Mouse (Mus musculus) forebrain, embryonic 16.5 days (tissue): ENCODE measurements around the gene Klk13. TPM values are rescaled to one million over a fixed set of nuclear protein-coding genes. Genes with fewer than 3 reads are reported as not detected.
"Not testable (repeated sequence)": the region's sequence is repeated elsewhere in the genome, so short reads cannot be mapped to it uniquely, and the experiment has no call there.

ENCODE experiments used
- ATAC-seq: fragments of 200-750 bp; cut with Nextera tagmentation; 2 replicates; pipeline ENCODE4 v1.8.0; 2017; ENCODE audit warnings: mild to moderate bottlenecking, moderate library complexity
- H3K27ac ChIP-seq: fragments of 300-500 bp; sonication (generic); 2 replicates; pipeline ENCODE4 v1.5.1; 2014; ENCODE audit warnings: low read length, control low read depth
- H3K27me3 ChIP-seq: fragments of 300-500 bp; sonication (generic); replicated peaks from 2 replicates; pipeline ENCODE4 v1.6.1; 2014; ENCODE audit warnings: low read length; ENCODE audit not compliant: control insufficient read depth, insufficient read depth
- H3K36me3 ChIP-seq: fragments of 300-500 bp; sonication (generic); 2 replicates; pipeline ENCODE4 v1.6.1; 2014; ENCODE audit not compliant: control insufficient read depth, insufficient read depth
- H3K4me1 ChIP-seq: fragments of 300-500 bp; sonication (generic); replicated peaks from 2 replicates; pipeline ENCODE4 v1.6.1; 2014; ENCODE audit warnings: low read length; ENCODE audit not compliant: control insufficient read depth, insufficient read depth
- H3K4me2 ChIP-seq: fragments of 300-500 bp; sonication (generic); 2 replicates; pipeline ENCODE4 v1.6.1; 2014; ENCODE audit warnings: mild to moderate bottlenecking, low read length, control low read depth
- H3K4me3 ChIP-seq: fragments of 300-500 bp; sonication (generic); replicated peaks from 2 replicates; pipeline ENCODE4 v1.5.1; 2014; ENCODE audit warnings: mild to moderate bottlenecking, low read length, control low read depth
- H3K9ac ChIP-seq: fragments of 300-500 bp; sonication (generic); replicated peaks from 2 replicates; pipeline ENCODE4 v1.6.1; 2014; ENCODE audit warnings: low read depth, low read length, control low read depth
- H3K9me3 ChIP-seq: fragments of 300-500 bp; sonication (generic); 2 replicates; pipeline ENCODE4 v1.6.1; 2016; ENCODE audit warnings: low read length; ENCODE audit not compliant: control insufficient read depth
- WGBS: fragments of 180-500 bp; shearing (Covaris S2); extraction: QIAGEN DNeasy Blood & Tissue Kit; methylation state at CpG from one replicate; pipeline ENCODE4 v1.1.7; 2014; 5-methylcytosine and 5-hydroxymethylcytosine counted together
- polyA plus RNA-seq: library from polyadenylated mRNA; unstranded; fragments of >200 nt; fragmentation: Nextera tagmentation; extraction: Ambion mirVana; gene quantifications from 2 replicates; pipeline ENCODE4 v1.2.1, GENCODE M21; 2015

Gene Klk13
- polyA plus RNA-seq, 1 experiment from 2014 or later = not detected

DNA sequence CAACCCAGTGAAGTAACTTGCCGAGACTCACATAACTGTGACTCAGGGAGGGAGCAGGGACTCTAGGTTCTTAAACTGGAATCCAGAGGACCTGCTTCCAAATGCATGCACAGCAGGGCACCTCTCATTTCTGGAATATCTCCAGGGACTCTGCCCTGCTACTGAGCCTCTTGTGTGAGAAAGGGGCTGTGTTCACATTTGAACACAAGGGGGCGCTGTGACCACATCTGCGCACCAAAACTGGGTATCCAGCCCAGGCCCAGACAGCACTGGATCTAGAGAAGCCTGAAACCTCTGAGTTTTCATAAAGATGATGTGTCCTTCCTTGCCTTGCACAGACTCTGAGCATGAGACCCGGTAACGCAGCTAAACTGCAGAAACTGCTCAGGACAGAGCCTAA, 31.4 kb upstream of the Klk13 start:
- no peak for ATAC-seq
- no peak overlapping the region for H3K9ac ChIP-seq
- no peak overlapping the region for H3K27ac ChIP-seq
- H3K4me2 ChIP-seq = no peak overlapping the region
- H3K4me3 ChIP-seq = no peak overlapping the region
- 21% methylated on average over 5 of the region's 5 CpGs for WGBS
- no peaks in the 10 kb centered on the region for H3K9me3 ChIP-seq
- peaks cover 25% of the 10 kb centered on the region for H3K36me3 ChIP-seq
- no peaks in the 10 kb centered on the region for H3K4me1 ChIP-seq
- no peaks in the 10 kb centered on the region for H3K27me3 ChIP-seq

DNA sequence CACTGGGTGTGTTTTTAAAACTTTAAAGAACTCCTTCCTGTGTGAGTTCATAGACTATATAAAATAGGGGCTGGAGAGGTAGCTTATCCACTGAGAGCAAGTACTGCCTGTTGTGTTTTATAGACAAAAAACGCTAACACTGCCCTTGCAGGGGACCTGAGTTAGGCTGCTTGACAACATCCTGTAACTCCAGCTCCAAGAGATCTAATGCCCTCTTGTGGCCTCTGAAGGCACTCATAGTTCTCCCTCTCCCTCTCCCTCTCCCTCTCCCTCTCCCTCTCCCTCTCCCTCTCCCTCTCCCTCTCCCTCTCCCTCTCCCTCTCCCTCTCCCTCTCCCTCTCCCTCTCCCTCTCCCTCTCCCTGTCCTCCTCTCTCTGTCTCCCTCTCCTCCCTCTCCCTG, 29.9 kb upstream of the Klk13 start:
- H3K4me1 ChIP-seq, H3K36me3 ChIP-seq, H3K4me3 ChIP-seq, H3K4me2 ChIP-seq, H3K9me3 ChIP-seq, H3K9ac ChIP-seq, ATAC-seq, H3K27ac ChIP-seq, H3K27me3 ChIP-seq: not testable (repeated sequence)
- WGBS = 29% methylated on average over 1 of the region's 1 CpGs

DNA sequence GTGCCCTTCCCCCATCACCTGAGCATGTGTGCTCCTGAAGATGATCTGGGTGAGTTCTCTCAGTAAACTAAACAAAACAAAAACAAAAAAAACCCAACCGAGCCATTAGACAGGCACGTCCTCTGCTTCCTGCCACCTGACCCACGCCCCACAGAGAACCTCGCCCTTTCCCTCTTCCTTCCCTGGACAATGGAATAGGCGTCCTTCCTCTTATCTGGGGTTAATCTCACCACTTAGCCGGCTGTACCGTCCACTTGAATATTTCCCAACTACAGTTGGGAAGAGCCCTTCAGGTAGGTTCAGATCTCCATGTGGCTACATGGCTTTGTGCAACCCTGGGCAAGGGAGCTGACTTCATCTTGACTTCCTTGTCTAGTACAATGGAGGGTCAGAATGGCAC, 27.3 kb upstream of the Klk13 start:
- Histone ChIP-seq H3K4me1 (no peaks in the 10 kb centered on the region), H3K4me2 (no peak overlapping the region)

DNA sequence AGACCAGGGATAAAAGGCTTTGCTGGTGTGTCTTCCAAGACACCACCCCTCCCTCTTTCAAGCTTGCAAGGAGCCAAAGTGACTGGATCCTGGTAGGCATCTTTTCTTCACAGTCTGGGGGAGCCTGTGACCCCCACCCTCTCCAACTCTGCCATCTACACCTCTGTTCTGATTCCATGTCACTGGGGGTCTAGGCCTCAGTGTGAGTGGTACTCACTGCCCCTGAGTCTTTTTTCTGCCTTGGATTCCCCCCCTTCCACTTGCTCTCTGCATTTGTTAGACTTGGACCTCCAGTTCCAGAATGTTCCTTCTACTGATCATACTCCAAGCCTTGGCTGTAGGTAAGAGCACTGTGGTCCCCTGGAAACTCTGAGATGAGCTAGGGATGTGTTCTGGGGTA, 22.2 kb upstream of the Klk13 start, which contains the start of gene Klk14:
Gene Klk14 (plus strand): TSS at position 301 of the 400 bp plus-strand sequence.
- Histone ChIP-seq H3K4me3 (no peak within 1 kb of the TSS), H3K4me1 (no peaks in the 10 kb centered on the region), H3K36me3 (no peaks in the 10 kb centered on the region), H3K27me3 (no peaks in the 10 kb centered on the region), H3K27ac (no peak within 1 kb of the TSS), H3K9ac (no peak within 1 kb of the TSS), H3K4me2 (no peak within 1 kb of the TSS), H3K9me3 (no peaks in the 10 kb centered on the region)
- no peak for ATAC-seq

More for the DNA sequence above, 27.3 kb upstream of the Klk13 start:
- H3K27ac ChIP-seq = no peak overlapping the region
- H3K9me3 ChIP-seq = no peaks in the 10 kb centered on the region
- H3K36me3 ChIP-seq = no peaks in the 10 kb centered on the region
- no peaks in the 10 kb centered on the region for H3K27me3 ChIP-seq
- H3K9ac ChIP-seq = no peak overlapping the region
- ATAC-seq = no peak
- H3K4me3 ChIP-seq = no peak overlapping the region
- 83% methylated on average over 7 of the region's 7 CpGs for WGBS

DNA sequence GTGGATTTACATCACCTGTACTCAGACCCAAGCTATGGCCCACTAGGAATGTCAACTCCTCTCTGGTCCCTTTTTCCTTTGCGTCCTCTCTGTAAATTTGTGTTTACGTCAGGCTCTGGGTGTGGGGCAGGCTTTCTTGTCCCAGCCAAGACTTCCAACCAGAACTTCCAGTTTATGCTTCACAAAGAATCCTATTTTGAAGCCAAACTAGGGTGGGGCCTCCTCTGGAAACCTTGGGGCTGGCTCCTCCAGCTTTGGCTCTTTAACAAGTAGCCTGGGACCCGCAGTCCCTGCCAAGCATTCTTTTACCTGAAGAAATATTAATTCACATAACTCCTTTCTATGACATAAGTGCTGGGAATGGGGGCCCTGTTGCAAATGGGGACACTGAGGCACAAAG, 2.3 kb upstream of the Klk13 start:
- WGBS = 97% methylated on average over 3 of the region's 3 CpGs
- Histone ChIP-seq H3K27me3 (no peaks in the 10 kb centered on the region), H3K36me3 (no peaks in the 10 kb centered on the region), H3K4me2 (no peak overlapping the region), H3K4me1 (no peaks in the 10 kb centered on the region), H3K4me3 (no peak overlapping the region), H3K27ac (no peak overlapping the region), H3K9ac (no peak overlapping the region), H3K9me3 (no peaks in the 10 kb centered on the region)
- ATAC-seq = no peak

GRCm38 (mm10) chr7:43712917-43713316, 550 bp downstream of the Klk13 start:
- Histone ChIP-seq H3K9ac (no peak overlapping the region), H3K27ac (no peak overlapping the region), H3K9me3 (no peaks in the 10 kb centered on the region), H3K4me1 (no peaks in the 10 kb centered on the region), H3K4me2 (no peak overlapping the region), H3K36me3 (no peaks in the 10 kb centered on the region), H3K4me3 (no peak overlapping the region), H3K27me3 (no peaks in the 10 kb centered on the region)
- 12% methylated on average over 9 of the region's 9 CpGs for WGBS
- ATAC-seq = no peak

GRCm38 (mm10) chr7:43713741-43714351, 1.5 kb downstream of the Klk13 start:
- Histone ChIP-seq H3K4me3 (no peak overlapping the region), H3K4me2 (no peak overlapping the region; the same call in 1 of the 2 replicates), H3K27me3 (no peaks in the 10 kb centered on the region), H3K27ac (no peak overlapping the region), H3K9me3 (no peaks in the 10 kb centered on the region), H3K4me1 (no peaks in the 10 kb centered on the region), H3K36me3 (no peaks in the 10 kb centered on the region), H3K9ac (no peak overlapping the region)
- no peak for ATAC-seq
- WGBS = 8% methylated on average over 17 of the region's 19 CpGs

DNA sequence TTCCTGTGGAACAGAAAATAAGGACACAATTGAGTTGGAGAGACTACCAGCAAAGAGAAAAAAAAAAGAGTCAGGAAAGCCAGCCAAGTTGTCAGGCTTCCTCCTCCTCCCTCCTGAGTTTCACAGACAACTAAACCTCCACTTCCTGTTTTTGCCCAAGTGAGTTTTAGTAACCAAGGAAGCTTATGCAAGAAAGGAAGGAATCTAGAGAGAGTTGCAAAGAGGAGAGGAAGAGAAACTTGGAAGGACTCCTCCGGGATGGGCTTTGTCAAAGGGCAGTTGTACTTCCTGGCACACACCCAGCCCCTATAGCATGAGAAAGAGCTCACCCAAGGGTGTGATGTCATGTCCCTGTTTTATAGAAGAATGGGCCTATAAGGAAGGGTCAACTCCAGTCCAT, 35.4 kb downstream of the Klk13 start:
- no peak for ATAC-seq
- Histone ChIP-seq H3K9me3 (no peaks in the 10 kb centered on the region), H3K4me2 (no peak overlapping the region), H3K27ac (no peak overlapping the region), H3K9ac (no peak overlapping the region), H3K27me3 (no peaks in the 10 kb centered on the region), H3K4me3 (no peak overlapping the region), H3K4me1 (no peaks in the 10 kb centered on the region), H3K36me3 (no peaks in the 10 kb centered on the region)
- 54% methylated on average over 1 of the region's 1 CpGs for WGBS

GRCm38 (mm10) chr7:43752806-43753205, 40.4 kb downstream of the Klk13 start:
- H3K4me1 ChIP-seq = no peaks in the 10 kb centered on the region
- H3K9me3 ChIP-seq = no peaks in the 10 kb centered on the region
- 76% methylated on average over 2 of the region's 2 CpGs for WGBS
- H3K36me3 ChIP-seq = no peaks in the 10 kb centered on the region
- no peak overlapping the region for H3K4me3 ChIP-seq
- no peaks in the 10 kb centered on the region for H3K27me3 ChIP-seq
- H3K9ac ChIP-seq = no peak overlapping the region
- H3K27ac ChIP-seq = no peak overlapping the region
- ATAC-seq = no peak
- no peak overlapping the region for H3K4me2 ChIP-seq

GRCm38 (mm10) chr7:43766484-43766883, 54.1 kb downstream of the Klk13 start:
- no peak for ATAC-seq
- WGBS = 36% methylated on average over 8 of the region's 8 CpGs
- Histone ChIP-seq H3K4me1 (no peaks in the 10 kb centered on the region), H3K27ac (no peak overlapping the region), H3K9ac (no peak overlapping the region), H3K27me3 (no peaks in the 10 kb centered on the region), H3K4me3 (no peak overlapping the region), H3K4me2 (no peak overlapping the region), H3K36me3 (no peaks in the 10 kb centered on the region), H3K9me3 (no peaks in the 10 kb centered on the region)
